Mouse (Mus musculus): ENCODE data around the gene 2310011J03Rik.

The 2310011J03Rik gene

GRCm38 (mm10) chr10:80341491-80342304 lies 21.4 kb upstream of the 2310011J03Rik start:
- no peak for DNase-seq (ENCODE audit: low spot score in 2 of 2)

- DNase-seq (ENCODE audit: low spot score in 2 of 2), result no peak
Measured at GRCm38 (mm10) chr10:80341026-80341425, 20.7 kb upstream of the 2310011J03Rik start.

GRCm38 (mm10) chr10:80339941-80340750 lies 19.8 kb upstream of the 2310011J03Rik start:
- peak; percentile 59 to 85 for DNase-seq (ENCODE audit: low spot score in 2 of 2)

GRCm38 (mm10) chr10:80336263-80336662 lies 15.9 kb upstream of the 2310011J03Rik start:
- no peak for DNase-seq (ENCODE audit: low spot score in 2 of 2)

- no peak for DNase-seq (ENCODE audit: low spot score in 2 of 2)
Measured at GRCm38 (mm10) chr10:80332525-80332989, 12.2 kb upstream of the 2310011J03Rik start.

GRCm38 (mm10) chr10:80331636-80332524 lies 11.5 kb upstream of the 2310011J03Rik start:
- DNase-seq (ENCODE audit: low spot score in 2 of 2), result no peak

GRCm38 (mm10) chr10:80330888-80331287 lies 10.6 kb upstream of the 2310011J03Rik start:
- no peak for DNase-seq (ENCODE audit: low spot score in 2 of 2)

GRCm38 (mm10) chr10:80330084-80330483 lies 9.7 kb upstream of the 2310011J03Rik start:
- DNase-seq (ENCODE audit: low spot score in 2 of 2), result no peak

- DNase-seq (ENCODE audit: low spot score in 2 of 2), result peak; percentile 56 to 57
Measured at GRCm38 (mm10) chr10:80329273-80330081, 9.1 kb upstream of the 2310011J03Rik start, which contains the start of the genes Pcsk4 and Reep6. Pcsk4 (minus strand) TSS chr10:80329498. Reep6 (plus strand) TSS chr10:80329953.

GRCm38 (mm10) chr10:80325045-80325444 lies 4.7 kb upstream of the 2310011J03Rik start:
- DNase-seq (ENCODE audit: low spot score in 2 of 2), result no peak

GRCm38 (mm10) chr10:80324120-80325037 lies 4.0 kb upstream of the 2310011J03Rik start:
- DNase-seq (ENCODE audit: low spot score in 2 of 2), result no peak

GRCm38 (mm10) chr10:80323261-80324119 lies 3.2 kb upstream of the 2310011J03Rik start:
- peak; percentile 37 to 53 for DNase-seq (ENCODE audit: low spot score in 2 of 2)

- peak in 1 of 2 experiments; percentile 14 for DNase-seq (ENCODE audit: low spot score in 2 of 2)
Measured at GRCm38 (mm10) chr10:80322811-80323211, 2.5 kb upstream of the 2310011J03Rik start.

- DNase-seq (ENCODE audit: low spot score in 2 of 2), result peak in 1 of 2 experiments; percentile 9
Measured at GRCm38 (mm10) chr10:80321670-80322581, 1.6 kb upstream of the 2310011J03Rik start.

GRCm38 (mm10) chr10:80321014-80321669 lies 805 bp upstream of the 2310011J03Rik start:
- DNase-seq (ENCODE audit: low spot score in 2 of 2), result no peak

GRCm38 (mm10) chr10:80317011-80317410 lies 3.3 kb downstream of the 2310011J03Rik start:
- no peak for DNase-seq (ENCODE audit: low spot score in 2 of 2)

GRCm38 (mm10) chr10:80316359-80316781 lies 4.0 kb downstream of the 2310011J03Rik start:
- no peak for DNase-seq (ENCODE audit: low spot score in 2 of 2)
